22 mouse cellular contexts compared by ENCODE assay signal in the genomic region with DNA sequence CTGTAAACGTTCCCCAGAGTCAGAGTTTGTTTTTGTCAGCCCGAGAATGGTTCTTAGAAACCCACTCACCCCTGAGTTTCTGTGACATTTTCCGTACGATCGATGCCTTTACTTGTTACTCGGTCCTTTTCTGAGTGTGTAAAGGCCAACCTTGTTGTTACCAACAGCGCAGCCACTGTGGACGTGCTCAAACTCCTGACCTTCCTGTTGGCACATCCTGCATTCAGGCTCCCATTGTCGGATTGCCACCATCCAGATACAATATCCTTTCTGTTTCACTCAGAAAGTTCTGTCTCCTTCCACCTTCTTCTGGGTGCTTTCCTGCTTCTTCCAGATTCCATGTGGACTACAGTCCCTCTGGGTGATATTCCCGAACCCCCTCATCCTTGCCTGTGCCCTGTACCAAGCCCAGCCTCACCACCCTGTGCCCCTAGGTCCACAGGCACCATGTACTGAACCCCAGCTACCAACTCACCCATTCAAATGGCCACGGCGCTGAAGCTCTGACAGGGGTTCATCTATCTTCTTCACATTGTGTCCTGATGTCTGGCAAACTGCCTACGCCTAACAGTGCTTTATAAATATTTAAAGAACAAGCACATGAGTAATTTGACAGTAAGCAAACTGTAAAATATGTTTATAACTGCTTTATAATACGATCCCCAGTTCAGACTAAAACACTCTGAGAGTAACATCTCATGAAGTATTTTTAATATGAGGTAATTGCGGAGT.
DNase-seq lines count a peak whose midpoint lies in the region; ATAC-seq lines count a peak whose summit lies in the region.
"Had no signal": no experiment of that assay in that cellular context is flagged by ENCODE, and none has a peak within 500 bp of the region (broad histone marks: within the 10 kb centered on the region; RNA-seq: fewer than 3 reads in every experiment).

No protein-coding gene starts in this region.

- H3K36me3 ChIP-seq in lung, embryonic 16.5 days (ENCODE audit: control insufficient read depth, insufficient read depth, low read length): no peaks in the 10 kb centered on the region
- no peaks in the 10 kb centered on the region for H3K36me3 ChIP-seq in forebrain, embryonic 13.5 days (ENCODE audit: poor library complexity, severe bottlenecking)
- H3K36me3 ChIP-seq: embryonic facial prominence, embryonic 12.5 days; embryonic facial prominence, embryonic 15.5 days; forebrain, embryonic 15.5 days; hindbrain, embryonic 12.5 days; hindbrain, embryonic 15.5 days had no signal

- ATAC-seq in lung, embryonic 16.5 days (ENCODE audit: low read depth): peak; percentile 65; the same call in 1 of the 2 replicates
- no peak for ATAC-seq in forebrain, embryonic 13.5 days
- ATAC-seq: activated CD4-positive, CD25-positive, alpha-beta regulatory T cell, adult 4 months; CD4-positive, CD25-positive, alpha-beta regulatory T cell, adult 4 months; forebrain, embryonic 15.5 days had no signal

- no peaks in the 10 kb centered on the region for H3K9me3 ChIP-seq in lung, embryonic 16.5 days (ENCODE audit: control insufficient read depth, low read length)
- H3K9me3 ChIP-seq in forebrain, embryonic 13.5 days (replicated peaks): no peaks in the 10 kb centered on the region
- H3K9me3 ChIP-seq: embryonic facial prominence, embryonic 12.5 days; embryonic facial prominence, embryonic 15.5 days; forebrain, embryonic 15.5 days; hindbrain, embryonic 15.5 days had no signal

- H3K27ac ChIP-seq in lung, embryonic 16.5 days (ENCODE audit: low read length): peak overlapping the region; percentile 15; the same call in 1 of the 2 replicates
- no peak overlapping the region for H3K27ac ChIP-seq in forebrain, embryonic 13.5 days
- H3K27ac ChIP-seq: embryonic facial prominence, embryonic 12.5 days; embryonic facial prominence, embryonic 15.5 days; forebrain, embryonic 15.5 days; heart, adult 2 months; hindbrain, embryonic 12.5 days; hindbrain, embryonic 15.5 days had no signal

- DNase-seq in lung, adult 18-20 months: no peak
- DNase-seq in lung, postnatal 10 days: peak; percentile 70
- DNase-seq in lung, postnatal 36 days: peak; percentile 53
- no peak for DNase-seq in urinary bladder, adult 18-20 months (ENCODE audit: low spot score in 2 of 2)
- DNase-seq: adrenal gland, adult 8-10 months; adrenal gland, postnatal 25 days; cerebellum, adult 11-12 months; cerebellum, adult 8-10 months; cerebellum, postnatal 25 days; gastrocnemius, postnatal 10 days; gastrocnemius, postnatal 36 days; heart, adult 2 months had no signal

- no peak overlapping the region for H3K4me2 ChIP-seq in lung, embryonic 16.5 days (ENCODE audit: low read depth, low read length)
- H3K4me2 ChIP-seq in forebrain, embryonic 13.5 days: no peak overlapping the region
- H3K4me2 ChIP-seq: embryonic facial prominence, embryonic 12.5 days; embryonic facial prominence, embryonic 15.5 days; forebrain, embryonic 15.5 days; heart, embryonic 11.5 days; hindbrain, embryonic 12.5 days; hindbrain, embryonic 15.5 days had no signal

- H3K4me3 ChIP-seq in lung, embryonic 16.5 days (ENCODE audit: low read length): no peak overlapping the region
- no peak overlapping the region for H3K4me3 ChIP-seq in forebrain, embryonic 13.5 days
- H3K4me3 ChIP-seq: embryonic facial prominence, embryonic 12.5 days; embryonic facial prominence, embryonic 15.5 days; forebrain, embryonic 15.5 days; heart, adult 2 months; hindbrain, embryonic 12.5 days; hindbrain, embryonic 15.5 days had no signal

- WGBS in lung, embryonic 16.5 days: 47% methylated on average over 15 of the region's 15 CpGs
- 85% methylated on average over 15 of the region's 15 CpGs for WGBS in forebrain, embryonic 13.5 days

- H3K4me1 ChIP-seq in lung, embryonic 16.5 days (replicated peaks; ENCODE audit: control insufficient read depth, insufficient read depth, low read length): no peaks in the 10 kb centered on the region
- no peaks in the 10 kb centered on the region for H3K4me1 ChIP-seq in forebrain, embryonic 13.5 days
- H3K4me1 ChIP-seq: embryonic facial prominence, embryonic 12.5 days; embryonic facial prominence, embryonic 15.5 days; forebrain, embryonic 15.5 days; hindbrain, embryonic 15.5 days had no signal

- no peak overlapping the region for H3K9ac ChIP-seq in lung, embryonic 16.5 days (ENCODE audit: low read length)
- H3K9ac ChIP-seq in forebrain, embryonic 13.5 days: no peak overlapping the region
- H3K9ac ChIP-seq: embryonic facial prominence, embryonic 12.5 days; embryonic facial prominence, embryonic 15.5 days; forebrain, embryonic 15.5 days; hindbrain, embryonic 12.5 days; hindbrain, embryonic 15.5 days had no signal

- no peaks in the 10 kb centered on the region for H3K27me3 ChIP-seq in lung, embryonic 16.5 days (ENCODE audit: control insufficient read depth, insufficient read depth, low read depth, low read length)
- H3K27me3 ChIP-seq in forebrain, embryonic 13.5 days: no peaks in the 10 kb centered on the region
- H3K27me3 ChIP-seq: embryonic facial prominence, embryonic 12.5 days; embryonic facial prominence, embryonic 15.5 days; forebrain, embryonic 15.5 days; hindbrain, embryonic 12.5 days; hindbrain, embryonic 15.5 days had no signal

Comparison
In these comparisons a context has a peak if more than half of its experiments do, and no peak if none do; other contexts are left out.
1. DNase-seq: peak in lung, postnatal 10 days (single experiment) and lung, postnatal 36 days (single experiment); none in lung, adult 18-20 months (0 of 2) and urinary bladder, adult 18-20 months (0 of 2).